In the genomic region with DNA sequence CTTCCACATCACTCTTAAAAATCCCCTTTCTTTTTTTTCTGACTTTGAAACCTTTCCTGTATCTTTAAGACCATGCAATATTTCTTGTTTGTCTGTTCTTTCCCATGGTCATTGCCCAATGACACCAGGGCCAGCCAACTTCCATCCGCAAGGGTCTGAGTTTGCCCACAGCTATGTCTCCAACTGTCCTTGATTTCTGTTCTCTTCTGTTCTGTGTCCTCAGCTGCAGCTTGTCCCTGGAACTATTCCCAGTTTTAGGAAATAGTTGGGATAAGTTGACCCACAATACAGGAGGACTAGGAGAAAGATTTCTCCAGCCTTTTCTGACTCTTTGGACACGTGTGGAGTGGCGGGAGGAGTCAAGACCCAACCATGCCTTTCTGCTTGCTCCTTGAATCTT, we compare ENCODE assay signal across 13 mouse cellular contexts. TPM values are rescaled to one million over a fixed set of nuclear protein-coding genes. Genes with fewer than 3 reads are reported as not detected.
DNase-seq lines count a peak whose midpoint lies in the region; ATAC-seq and TF ChIP-seq lines count a peak whose summit lies in the region.
"Had no signal": no experiment of that assay in that cellular context is flagged by ENCODE, and none has a peak within 500 bp of the region (broad histone marks: within the 10 kb centered on the region; RNA-seq: fewer than 3 reads in every experiment).

No protein-coding gene starts in this region.

- H3K9me3 ChIP-seq in intestine, embryonic 16.5 days (ENCODE audit: control insufficient read depth, low read length) = no peaks in the 10 kb centered on the region
- H3K9me3 ChIP-seq: hindbrain, embryonic 13.5 days; liver, embryonic 13.5 days; megakaryocyte, embryonic 14.5 days had no signal

- ATAC-seq in megakaryocyte progenitor cell, adult 5-6 weeks (replicated peaks; ENCODE audit: poor library complexity) = no peak
- ATAC-seq in intestine, embryonic 16.5 days = no peak

- WGBS in liver, adult 2 months = 30% methylated on average over 3 of the region's 3 CpGs
- 91% methylated on average over 3 of the region's 3 CpGs for WGBS in intestine, embryonic 16.5 days

- TF ChIP-seq POLR2A in liver, adult 2 months (IDR thresholded peaks at IDR 0.05; ENCODE audit: extremely low read depth, insufficient read depth, low read length) = no peak

- H3K27ac ChIP-seq in liver, adult 2 months (replicated peaks; ENCODE audit: insufficient read depth, low read depth, low read length) = peak overlapping the region; percentile 41; the same call in 1 of the 2 replicates
- no peak overlapping the region for H3K27ac ChIP-seq in intestine, embryonic 16.5 days (ENCODE audit: low read length)
- H3K27ac ChIP-seq: hindbrain, embryonic 13.5 days; layer of hippocampus, adult 2 months; liver, embryonic 13.5 days had no signal

- no peaks in the 10 kb centered on the region for H3K36me3 ChIP-seq in liver, adult 2 months (ENCODE audit: control insufficient read depth, insufficient read depth, low read length)
- H3K36me3 ChIP-seq in intestine, embryonic 16.5 days (ENCODE audit: control insufficient read depth, insufficient read depth, low read length) = no peaks in the 10 kb centered on the region
- H3K36me3 ChIP-seq: hindbrain, embryonic 13.5 days; liver, embryonic 13.5 days had no signal

- TF ChIP-seq CTCF in liver, adult 2 months (IDR thresholded peaks at IDR 0.05; ENCODE audit: low read depth, low read length) = no peak

- peak; percentile 92 for DNase-seq in liver, adult 2 months (ENCODE audit: extremely low read depth, low read depth, low spot score)
- DNase-seq in liver = no peak
- peak; percentile 69 for DNase-seq in adrenal gland, postnatal 14 days
- peak; percentile 64 to 72 for DNase-seq in heart, adult 9 months (ENCODE audit: low spot score in 2 of 2)
- DNase-seq in skeletal muscle tissue, adult 2 months (ENCODE audit: low read depth, low spot score) = peak; percentile 85
- DNase-seq: kidney, adult 18-20 months; liver, embryonic 13.5 days; thymus, postnatal 36 days had no signal

- H3K4me1 ChIP-seq in liver, adult 2 months (ENCODE audit: control insufficient read depth, insufficient read depth, low read length) = peaks cover 10% of the 10 kb centered on the region; the same call in 1 of the 2 replicates
- no peaks in the 10 kb centered on the region for H3K4me1 ChIP-seq in intestine, embryonic 16.5 days (ENCODE audit: control insufficient read depth, insufficient read depth, low read length)
- H3K4me1 ChIP-seq: hindbrain, embryonic 13.5 days; liver, embryonic 13.5 days; megakaryocyte, embryonic 14.5 days had no signal

- H3K4me2 ChIP-seq in intestine, embryonic 16.5 days (ENCODE audit: low read depth, low read length) = no peak overlapping the region
- H3K4me2 ChIP-seq: hindbrain, embryonic 13.5 days; liver, embryonic 13.5 days had no signal

- H3K27me3 ChIP-seq in liver, adult 2 months (ENCODE audit: control insufficient read depth, insufficient read depth, low read length) = no peaks in the 10 kb centered on the region
- H3K27me3 ChIP-seq in intestine, embryonic 16.5 days (replicated peaks; ENCODE audit: control insufficient read depth, insufficient read depth, low read length) = no peaks in the 10 kb centered on the region
- H3K27me3 ChIP-seq: hindbrain, embryonic 13.5 days; liver, embryonic 13.5 days; megakaryocyte, embryonic 14.5 days had no signal

- no peak overlapping the region for H3K4me3 ChIP-seq in liver, adult 2 months (ENCODE audit: insufficient read depth, low read depth, low read length)
- no peak overlapping the region for H3K4me3 ChIP-seq in intestine, embryonic 16.5 days (ENCODE audit: low read length)
- H3K4me3 ChIP-seq: hindbrain, embryonic 13.5 days; layer of hippocampus, adult 2 months; liver, embryonic 13.5 days; megakaryocyte, embryonic 14.5 days had no signal

- no peaks in the 10 kb centered on the region for H3K79me2 ChIP-seq in liver, adult 2 months (ENCODE audit: control insufficient read depth, insufficient read depth, low read length)

- H3K9ac ChIP-seq in liver, adult 2 months (ENCODE audit: low read depth, low read length) = no peak overlapping the region
- H3K9ac ChIP-seq in intestine, embryonic 16.5 days (ENCODE audit: low read depth, low read length) = no peak overlapping the region
- H3K9ac ChIP-seq: hindbrain, embryonic 13.5 days; liver, embryonic 13.5 days had no signal

RNA-seq across cellular contexts. Expression of a gene that starts 57.1 kb away (rescaled TPM):
- total RNA-seq in liver, adult 2 months (2014; rRNA removed) = 114 and 136 TPM in 2 replicates
- polyA plus RNA-seq in liver, adult 2 months (2012; rRNA removed) = 45.1 and 52.6 TPM in 2 replicates
- total RNA-seq in adrenal gland, postnatal 14 days (2021) = 177 and 191 TPM in 2 replicates
- 41.5 and 42.1 TPM in 2 replicates for total RNA-seq in megakaryocyte progenitor cell, adult 5-6 weeks (2015)
- total RNA-seq in megakaryocyte progenitor cell, adult 5-6 weeks (2017) = 39.9 and 43.1 TPM in 2 replicates
- polyA plus RNA-seq in intestine, embryonic 16.5 days (2015; fragmentation: Nextera tagmentation; extraction: Ambion mirVana) = 111 and 114 TPM in 2 replicates
